Mouse (Mus musculus) embryonic facial prominence, embryonic 11.5 days (tissue): ENCODE measurements at regions not wholly inside any gene's neighbourhood (a gene's known extent, or its start where the extent isn't known, plus 50 kb on each side); places are given as distances from the start of the nearest gene placed in this dataset.

Experiments
- ATAC-seq: fragments of 200-750 bp; cut with Nextera tagmentation; replicated peaks from 2 replicates; pipeline ENCODE4 v1.8.0; 2017; ENCODE audit warnings: low read depth; ENCODE audit not compliant: insufficient number of reproducible peaks, low FRiP score, low TSS enrichment
- DNase-seq: peaks from one replicate; pipeline ENCODE4 v3.0.0-alpha.2; 2015; ENCODE audit warnings: low spot score
- H3K27ac ChIP-seq: fragments of 300-500 bp; sonication (generic); replicated peaks from 2 replicates; pipeline ENCODE4 v1.5.1; 2014; ENCODE audit warnings: mild to moderate bottlenecking, low read depth, low read length, control low read depth
- H3K27me3 ChIP-seq: fragments of 300-500 bp; sonication (generic); 2 replicates; pipeline ENCODE4 v1.6.1; 2014; ENCODE audit warnings: mild to moderate bottlenecking, low read length, moderate library complexity, mixed read lengths; ENCODE audit not compliant: control insufficient read depth, insufficient read depth
- H3K36me3 ChIP-seq: fragments of 300-500 bp; sonication (generic); replicated peaks from 2 replicates; pipeline ENCODE4 v1.6.1; 2014; ENCODE audit warnings: low read depth, mild to moderate bottlenecking, low read length, moderate library complexity, mixed read lengths; ENCODE audit not compliant: control insufficient read depth, insufficient read depth
- H3K4me1 ChIP-seq: fragments of 300-500 bp; sonication (generic); 2 replicates; pipeline ENCODE4 v1.6.1; 2014; ENCODE audit warnings: low read length, mixed read lengths; ENCODE audit not compliant: control insufficient read depth, insufficient read depth
- H3K4me2 ChIP-seq: fragments of 300-500 bp; sonication (generic); 2 replicates; pipeline ENCODE4 v1.6.1; 2014; ENCODE audit warnings: low read depth, mild to moderate bottlenecking, control low read depth, low read length, moderate library complexity
- H3K4me3 ChIP-seq: fragments of 300-500 bp; sonication (generic); 2 replicates; pipeline ENCODE4 v1.5.1; 2014; ENCODE audit warnings: low read depth, low read length, control low read depth
- H3K9ac ChIP-seq: fragments of 300-500 bp; sonication (generic); replicated peaks from 2 replicates; pipeline ENCODE4 v1.6.1; 2014; ENCODE audit warnings: mild to moderate bottlenecking, control low read depth, low read length
- H3K9me3 ChIP-seq: fragments of 300-500 bp; sonication (generic); replicated peaks from 2 replicates; pipeline ENCODE4 v1.6.1; 2016; ENCODE audit warnings: mild to moderate bottlenecking, low read length, inconsistent platforms, mixed read lengths; ENCODE audit not compliant: control insufficient read depth
- WGBS: fragments of 180-500 bp; shearing (Covaris S2); extraction: QIAGEN DNeasy Blood & Tissue Kit; methylation state at CpG from one replicate; pipeline ENCODE4 v1.1.7; 2014; 5-methylcytosine and 5-hydroxymethylcytosine counted together

- Histone ChIP-seq H3K36me3 (no peaks in the 10 kb centered on the region), H3K4me3 (no peak overlapping the region), H3K9ac (no peak overlapping the region), H3K9me3 (no peaks in the 10 kb centered on the region), H3K27me3 (no peaks in the 10 kb centered on the region), H3K4me1 (no peaks in the 10 kb centered on the region), H3K4me2 (no peak overlapping the region), H3K27ac (no peak overlapping the region)
- DNase-seq (no peak), ATAC-seq (no peak)
- WGBS: 83% methylated on average over 2 of the region's 2 CpGs
These were observed 60.5 kb upstream of the Dars start for GRCm38 (mm10) chr1:128477653-128478052.

GRCm38 (mm10) chr1:128472713-128473230 is 55.6 kb upstream of the Dars start:
- WGBS: 14% methylated on average over 15 of the region's 15 CpGs
- H3K9ac ChIP-seq: no peak overlapping the region
- ATAC-seq (no peak), DNase-seq (peak; percentile 38)
- H3K4me1 ChIP-seq: no peaks in the 10 kb centered on the region
- no peaks in the 10 kb centered on the region for H3K9me3 ChIP-seq
- peak overlapping the region; percentile 3 for H3K4me3 ChIP-seq
- H3K4me2 ChIP-seq: peak overlapping the region; percentile 29
- H3K27ac ChIP-seq: no peak overlapping the region
- H3K27me3 ChIP-seq: no peaks in the 10 kb centered on the region
- no peaks in the 10 kb centered on the region for H3K36me3 ChIP-seq

DNA sequence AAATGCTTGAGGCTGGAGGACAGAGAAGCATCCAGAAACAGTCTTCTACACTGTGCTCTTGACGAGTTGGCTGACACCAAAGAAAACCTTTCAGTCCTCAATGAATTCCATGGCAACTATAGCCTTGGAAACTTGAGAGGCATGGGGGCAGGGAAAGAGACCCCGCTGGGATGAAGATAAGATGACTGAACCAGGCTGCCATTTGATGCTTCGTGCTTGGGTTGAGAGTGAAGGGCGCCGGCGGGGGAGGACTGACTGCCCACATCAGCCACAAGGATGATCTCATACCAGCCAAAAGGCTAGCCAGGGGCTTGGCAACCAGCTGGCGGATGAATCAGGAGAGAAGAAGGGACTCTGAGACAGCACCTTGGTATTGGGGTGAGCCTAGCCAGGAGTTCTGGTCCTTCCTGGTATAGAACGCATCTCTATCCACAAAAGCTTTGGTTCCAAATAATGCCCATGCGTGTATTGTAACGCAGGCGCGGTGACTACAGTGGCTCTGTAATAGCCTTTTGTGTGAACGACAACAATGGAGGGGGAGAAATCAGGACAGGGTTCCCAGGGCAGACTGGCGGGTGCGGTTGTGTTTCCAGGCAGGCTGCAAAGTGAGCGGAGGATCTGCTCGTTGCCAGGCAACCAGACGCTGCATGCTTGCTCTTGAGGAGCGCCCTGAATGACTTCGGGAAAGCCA is 55.0 kb upstream of the Dars start:
- Histone ChIP-seq H3K4me2 (peak overlapping the region; percentile 29), H3K4me1 (no peaks in the 10 kb centered on the region), H3K4me3 (peak overlapping the region; percentile 3), H3K36me3 (no peaks in the 10 kb centered on the region), H3K27ac (no peak overlapping the region), H3K27me3 (no peaks in the 10 kb centered on the region), H3K9ac (no peak overlapping the region), H3K9me3 (no peaks in the 10 kb centered on the region)
- DNase-seq (peak; percentile 87), ATAC-seq (peak; percentile 92)
- WGBS: 1% methylated on average over 20 of the region's 20 CpGs

GRCm38 (mm10) chr1:128470786-128471185 is 53.6 kb upstream of the Dars start:
- H3K4me3 ChIP-seq: no peak overlapping the region
- H3K4me2 ChIP-seq: no peak overlapping the region
- no peak overlapping the region for H3K27ac ChIP-seq
- H3K9me3 ChIP-seq: no peaks in the 10 kb centered on the region
- WGBS: 64% methylated on average over 2 of the region's 2 CpGs
- ATAC-seq (no peak), DNase-seq (no peak)
- H3K27me3 ChIP-seq: no peaks in the 10 kb centered on the region
- no peaks in the 10 kb centered on the region for H3K4me1 ChIP-seq
- H3K9ac ChIP-seq: no peak overlapping the region
- no peaks in the 10 kb centered on the region for H3K36me3 ChIP-seq

- no peaks in the 10 kb centered on the region for H3K4me1 ChIP-seq
- WGBS: 94% methylated on average over 7 of the region's 7 CpGs
- H3K4me3 ChIP-seq: no peak overlapping the region
- H3K27ac ChIP-seq: no peak overlapping the region
- H3K9ac ChIP-seq: no peak overlapping the region
- ATAC-seq (no peak), DNase-seq (no peak)
- no peak overlapping the region for H3K4me2 ChIP-seq
- no peaks in the 10 kb centered on the region for H3K9me3 ChIP-seq
- H3K36me3 ChIP-seq: no peaks in the 10 kb centered on the region
- H3K27me3 ChIP-seq: no peaks in the 10 kb centered on the region
These were observed 51.9 kb upstream of the Dars start for GRCm38 (mm10) chr1:128469054-128469453.
